Mouse (Mus musculus) limb, embryonic 14.5 days (tissue): ENCODE measurements around the gene Ccdc27. TPM values are rescaled to one million over a fixed set of nuclear protein-coding genes. Genes with fewer than 3 reads are reported as not detected.

ENCODE experiments used
- ATAC-seq: fragments of 200-750 bp; cut with Nextera tagmentation; 2 replicates; pipeline ENCODE4 v1.8.0; 2017; ENCODE audit warnings: low read depth, moderate number of reproducible peaks, moderate TSS enrichment; ENCODE audit not compliant: low FRiP score
- DNase-seq: peaks from one replicate; pipeline ENCODE4 v3.0.0-alpha.2; 2015; ENCODE audit warnings: low spot score
- H3K27ac ChIP-seq: fragments of 300-500 bp; sonication (generic); replicated peaks from 2 replicates; pipeline ENCODE4 v1.5.1; 2014; ENCODE audit warnings: low read depth, mild to moderate bottlenecking, low read length, moderate library complexity, mixed read lengths
- H3K27me3 ChIP-seq: fragments of 300-500 bp; sonication (generic); 2 replicates; pipeline ENCODE4 v1.6.1; 2014; ENCODE audit warnings: low read length, mixed read lengths; ENCODE audit not compliant: control insufficient read depth, insufficient read depth
- H3K36me3 ChIP-seq: fragments of 300-500 bp; sonication (generic); 2 replicates; pipeline ENCODE4 v1.6.1; 2014; ENCODE audit warnings: mild to moderate bottlenecking, low read length, moderate library complexity, mixed read lengths; ENCODE audit not compliant: control insufficient read depth, insufficient read depth
- H3K4me1 ChIP-seq: fragments of 300-500 bp; sonication (generic); 2 replicates; pipeline ENCODE4 v1.6.1; 2014; ENCODE audit warnings: antibody characterized with exemption, low read length, mixed read lengths; ENCODE audit not compliant: control insufficient read depth, insufficient read depth
- H3K4me2 ChIP-seq: fragments of 300-500 bp; sonication (generic); replicated peaks from 2 replicates; pipeline ENCODE4 v1.6.1; 2014; ENCODE audit warnings: low read depth, mild to moderate bottlenecking, low read length, moderate library complexity; ENCODE audit not compliant: severe bottlenecking
- H3K4me3 ChIP-seq: fragments of 300-500 bp; sonication (generic); replicated peaks from 2 replicates; pipeline ENCODE4 v1.5.1; 2014; ENCODE audit warnings: low read length
- H3K9ac ChIP-seq: fragments of 300-500 bp; sonication (generic); 2 replicates; pipeline ENCODE4 v1.6.1; 2014; ENCODE audit warnings: mild to moderate bottlenecking, low read depth, low read length, moderate library complexity; ENCODE audit not compliant: severe bottlenecking
- H3K9me3 ChIP-seq: fragments of 300-500 bp; sonication (generic); 2 replicates; pipeline ENCODE4 v1.6.1; 2016; ENCODE audit warnings: low read length; ENCODE audit not compliant: control insufficient read depth
- POLR2A ChIP-seq: fragments of 200-500 bp; IDR thresholded peaks from 2 replicates; pipeline ENCODE4 v1.8.0; 2012; ENCODE audit warnings: inconsistent platforms, mild to moderate bottlenecking, moderate library complexity, borderline replicate concordance; ENCODE audit not compliant: insufficient read depth, insufficient read length; ENCODE audit errors: extremely low read depth
- WGBS: fragments of 180-500 bp; shearing (Covaris S2); extraction: QIAGEN DNeasy Blood & Tissue Kit; methylation state at CpG from one replicate; pipeline ENCODE4 v1.1.7; 2014; 5-methylcytosine and 5-hydroxymethylcytosine counted together
- polyA plus RNA-seq, 2 experiments: library from polyadenylated mRNA; depleted of rRNA in 1 of 2; stranded (reverse) in 1 of 2; unstranded in 1 of 2; fragments of >200 nt; fragmentation: Nextera tagmentation in 1 of 2; extraction: Ambion mirVana in 1 of 2; gene quantifications; 2 replicates each; pipeline versions ENCODE4 v1.2.1 to v1.2.3; 2012 to 2014

Ccdc27 gene
- polyA plus RNA-seq, 2 experiments = not detected

DNA sequence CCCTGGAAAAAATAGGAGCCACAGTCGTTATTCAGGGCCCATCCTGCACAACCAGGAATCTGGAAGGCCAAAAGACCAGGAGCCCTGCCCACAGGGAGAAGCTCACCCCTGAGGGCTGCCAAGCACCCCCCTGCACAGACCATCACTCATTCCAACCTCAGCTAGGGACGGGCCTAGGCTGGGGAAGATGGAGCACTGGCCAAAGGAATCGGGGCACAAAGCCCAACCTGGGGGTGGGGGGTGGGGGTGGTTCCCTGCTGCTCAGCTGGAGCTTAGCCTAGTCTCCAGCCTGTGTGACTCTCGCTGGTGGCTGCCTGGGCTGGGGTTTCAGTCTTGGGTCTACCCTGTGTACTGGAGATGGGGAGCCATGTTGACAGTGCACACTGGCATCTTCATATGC is 19.6 kb downstream of the Ccdc27 start:
- TF ChIP-seq POLR2A = no peak
- Histone ChIP-seq H3K27ac (no peak overlapping the region), H3K4me2 (no peak overlapping the region), H3K4me3 (no peak overlapping the region), H3K27me3 (peaks cover 33% of the 10 kb centered on the region), H3K36me3 (peaks cover 48% of the 10 kb centered on the region), H3K9ac (no peak overlapping the region), H3K4me1 (peaks cover 11% of the 10 kb centered on the region), H3K9me3 (no peaks in the 10 kb centered on the region)
- WGBS = 34% methylated on average over 4 of the region's 4 CpGs
- DNase-seq (no peak), ATAC-seq (no peak)

DNA sequence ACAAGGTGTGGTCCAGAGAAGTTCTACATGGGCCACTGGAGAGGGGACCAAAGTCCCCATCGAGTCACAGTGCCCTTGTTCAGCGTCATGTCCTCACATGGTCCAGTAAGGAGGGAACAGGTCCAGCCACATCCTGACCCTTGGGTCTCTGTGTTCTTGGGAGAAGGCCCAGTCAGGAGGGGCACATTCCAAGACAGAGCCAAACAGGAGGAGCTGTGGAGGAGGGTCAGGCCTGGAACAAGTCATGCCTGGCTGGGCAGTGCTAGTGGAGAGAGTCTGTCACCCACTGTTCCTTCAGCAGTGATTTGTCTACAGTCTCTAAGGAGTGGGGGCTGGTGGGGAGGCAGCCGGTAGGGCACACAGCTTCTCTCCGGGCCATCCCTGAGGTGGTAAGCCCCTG is 20.1 kb downstream of the Ccdc27 start:
- no peak overlapping the region for H3K4me3 ChIP-seq
- no peaks in the 10 kb centered on the region for H3K9me3 ChIP-seq
- H3K27ac ChIP-seq = no peak overlapping the region
- ATAC-seq (no peak), DNase-seq (no peak)
- no peak overlapping the region for H3K9ac ChIP-seq
- no peak overlapping the region for H3K4me2 ChIP-seq
- WGBS = 80% methylated on average over 4 of the region's 4 CpGs
- peaks cover 50% of the 10 kb centered on the region for H3K36me3 ChIP-seq
- H3K4me1 ChIP-seq = peaks cover 11% of the 10 kb centered on the region
- H3K27me3 ChIP-seq = peaks cover 31% of the 10 kb centered on the region
- no peak for TF ChIP-seq POLR2A

GRCm38 (mm10) chr4:154021432-154021831 is 21.0 kb downstream of the Ccdc27 start:
- Histone ChIP-seq H3K9me3 (no peaks in the 10 kb centered on the region), H3K4me1 (peaks cover 10% of the 10 kb centered on the region), H3K9ac (no peak overlapping the region), H3K4me3 (no peak overlapping the region), H3K27ac (no peak overlapping the region), H3K4me2 (no peak overlapping the region), H3K36me3 (peaks cover 60% of the 10 kb centered on the region), H3K27me3 (peaks cover 22% of the 10 kb centered on the region)
- ATAC-seq = no peak
- WGBS = 83% methylated on average over 9 of the region's 9 CpGs
- DNase-seq = no peak
- no peak for TF ChIP-seq POLR2A

GRCm38 (mm10) chr4:154019571-154019970 is 22.9 kb downstream of the Ccdc27 start:
- Histone ChIP-seq H3K27ac (no peak overlapping the region), H3K4me2 (no peak overlapping the region), H3K36me3 (peaks cover 68% of the 10 kb centered on the region), H3K4me1 (no peaks in the 10 kb centered on the region), H3K4me3 (no peak overlapping the region), H3K9ac (no peak overlapping the region), H3K27me3 (peaks cover 10% of the 10 kb centered on the region; the same call in 1 of the 2 replicates), H3K9me3 (no peaks in the 10 kb centered on the region)
- DNase-seq (no peak), ATAC-seq (no peak)
- WGBS = 81% methylated on average over 7 of the region's 7 CpGs
- no peak for TF ChIP-seq POLR2A

- no peak overlapping the region for H3K9ac ChIP-seq
- no peaks in the 10 kb centered on the region for H3K9me3 ChIP-seq
- no peak for DNase-seq
- peaks cover 8% of the 10 kb centered on the region for H3K4me1 ChIP-seq
- H3K36me3 ChIP-seq = peaks cover 47% of the 10 kb centered on the region
- H3K27ac ChIP-seq = no peak overlapping the region
- H3K4me3 ChIP-seq = no peak overlapping the region
- no peak for ATAC-seq
- no peak for TF ChIP-seq POLR2A
- 89% methylated on average over 11 of the region's 11 CpGs for WGBS
- no peaks in the 10 kb centered on the region for H3K27me3 ChIP-seq
- H3K4me2 ChIP-seq = no peak overlapping the region
These were observed 27.0 kb downstream of the Ccdc27 start for GRCm38 (mm10) chr4:154015476-154015875.
